Mouse (Mus musculus): ENCODE measurements at regions not wholly inside any gene's neighbourhood (a gene's known extent, or its start where the extent isn't known, plus 50 kb on each side); places are given as distances from the start of the nearest gene placed in this dataset.
"Not testable (repeated sequence)": the region's sequence is repeated elsewhere in the genome, so short reads cannot be mapped to it uniquely, and the experiment has no call there.

- no peak for DNase-seq
Observed at GRCm38 (mm10) chr11:10276224-10276623, 837.8 kb upstream of the Vwc2 start.

- DNase-seq, result no peak
Observed at GRCm38 (mm10) chr11:10283553-10283952, 830.5 kb upstream of the Vwc2 start.

GRCm38 (mm10) chr11:10291996-10292395 lies 822.0 kb upstream of the Vwc2 start:
- DNase-seq, result no peak

GRCm38 (mm10) chr11:10309023-10309720 lies 804.9 kb upstream of the Vwc2 start:
- DNase-seq, result no peak

DNA sequence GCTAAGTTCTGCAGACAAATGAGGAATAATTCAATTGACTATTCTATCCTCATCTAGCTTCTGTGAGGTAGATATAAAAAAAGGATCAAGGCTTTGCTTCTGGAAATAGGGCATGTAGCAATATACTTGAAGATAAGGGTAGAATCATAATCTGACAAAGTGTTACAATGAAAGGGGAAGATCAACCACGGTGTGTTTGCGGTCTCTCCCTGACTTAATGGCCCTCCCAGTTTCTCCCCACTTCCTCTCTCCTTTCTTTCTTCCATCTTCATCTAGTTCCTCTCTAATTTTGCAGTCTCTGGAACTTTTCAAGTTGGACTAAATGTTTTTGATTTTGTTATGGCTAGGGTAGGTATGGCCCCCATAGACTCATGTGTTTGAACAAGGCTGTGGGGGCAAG lies 796.6 kb upstream of the Vwc2 start:
- no peak for DNase-seq

DNA sequence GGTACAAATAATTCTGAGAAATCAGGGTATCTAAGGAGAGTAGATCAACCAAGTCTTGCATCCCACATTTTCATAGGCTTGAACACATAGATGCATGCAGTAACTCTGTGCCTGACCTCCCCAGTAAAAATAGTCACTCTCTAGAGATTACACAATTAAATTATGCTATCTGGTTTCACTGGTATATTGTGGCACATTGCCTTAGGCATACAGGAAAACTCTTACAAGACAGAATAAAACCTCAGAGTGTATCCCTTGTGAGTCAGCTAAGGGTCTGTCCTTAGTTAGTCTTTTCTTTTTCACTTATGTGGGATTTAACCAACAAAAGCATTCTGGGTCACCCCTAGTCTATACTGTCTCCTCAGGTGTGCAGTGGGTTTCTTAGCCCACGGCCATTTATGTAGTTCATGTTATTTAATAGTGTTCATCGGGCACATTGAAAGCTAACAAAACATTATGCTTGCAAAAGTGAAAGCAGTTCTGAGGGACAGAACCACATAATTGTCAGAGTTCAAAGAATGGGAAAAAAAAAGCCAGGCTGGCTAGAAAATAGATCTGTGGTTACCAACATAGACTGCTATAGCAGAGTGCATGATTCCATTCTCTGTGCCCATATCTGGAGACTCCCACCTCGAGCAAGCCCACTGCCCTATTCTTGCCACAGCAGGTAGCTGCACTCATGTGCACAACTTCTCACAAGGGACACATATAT lies 795.8 kb upstream of the Vwc2 start:
- DNase-seq, result peak; percentile 0

DNA sequence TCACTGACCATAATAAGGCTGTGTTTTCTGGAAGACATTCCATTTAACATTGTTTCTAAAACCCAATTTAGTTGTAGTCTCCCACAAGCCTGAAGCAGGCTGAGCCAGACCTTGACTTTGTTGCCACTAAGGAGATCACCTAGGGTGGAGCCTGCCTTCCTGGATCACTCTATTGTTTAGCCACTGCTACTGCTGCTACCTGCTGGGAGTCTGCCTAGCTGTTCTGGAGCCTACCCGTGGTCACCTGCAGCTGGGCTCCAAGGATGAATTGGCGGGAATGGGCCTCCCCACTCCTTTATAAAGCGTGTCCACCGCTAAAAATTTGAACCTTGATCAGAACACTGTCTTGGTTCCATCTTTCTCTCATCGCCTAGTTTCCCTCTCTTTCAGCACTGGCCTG lies 783.8 kb upstream of the Vwc2 start:
- DNase-seq, result not testable (repeated sequence)

DNA sequence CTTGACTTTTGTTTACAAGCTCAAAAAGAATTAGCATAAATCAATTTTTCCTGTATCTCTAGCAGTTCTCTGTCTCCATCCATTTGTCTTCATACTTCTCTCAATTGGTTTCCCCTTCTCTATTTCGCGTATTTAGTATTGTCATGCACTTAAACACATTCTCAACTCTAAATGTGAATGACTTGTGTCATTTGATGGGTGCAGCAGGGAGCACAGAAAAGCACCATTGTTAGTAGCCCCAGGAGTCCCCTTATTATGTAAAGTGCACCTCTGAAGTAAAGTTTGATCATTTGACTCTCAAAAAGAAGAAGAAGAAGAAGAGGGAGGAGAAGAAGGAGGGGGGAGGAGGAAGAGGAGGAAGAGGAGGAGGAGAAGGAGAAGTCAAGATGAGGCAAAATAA lies 776.2 kb upstream of the Vwc2 start:
- DNase-seq, result no peak

DNA sequence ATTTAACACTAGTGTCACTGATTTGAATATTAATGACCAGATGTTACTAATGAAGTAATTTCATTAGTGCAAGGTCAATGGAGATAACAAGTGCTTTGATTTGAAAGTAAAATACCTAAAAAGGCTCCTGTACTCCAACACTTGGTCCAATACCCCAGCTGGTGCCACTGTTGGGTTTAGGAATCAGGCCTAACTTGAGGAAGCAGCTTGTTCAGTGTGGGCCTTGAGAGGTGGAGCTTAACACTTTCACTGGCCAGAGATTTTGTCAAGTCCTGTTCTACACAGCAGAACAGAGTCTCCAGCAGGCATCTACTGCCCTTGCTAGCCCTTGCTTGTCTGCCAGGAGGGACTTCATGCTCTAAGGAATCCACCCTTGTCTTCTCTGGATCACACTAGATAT lies 741.7 kb upstream of the Vwc2 start:
- no peak for DNase-seq

Measured in cerebellum, adult 9-10 months (tissue).